Mouse (Mus musculus) kidney, postnatal 25 days (tissue): Measurements from ENCODE around the gene Gmnc.
A peak's percentile ranks its signal among the peaks of the same experiment; 100 is the strongest.

Experiments used
- DNase-seq, 2 experiments: peaks; one replicate each; pipeline ENCODE4 v3.0.0; 2021; ENCODE audit warnings: mixed read lengths in 2 of 2

Gmnc gene

DNA sequence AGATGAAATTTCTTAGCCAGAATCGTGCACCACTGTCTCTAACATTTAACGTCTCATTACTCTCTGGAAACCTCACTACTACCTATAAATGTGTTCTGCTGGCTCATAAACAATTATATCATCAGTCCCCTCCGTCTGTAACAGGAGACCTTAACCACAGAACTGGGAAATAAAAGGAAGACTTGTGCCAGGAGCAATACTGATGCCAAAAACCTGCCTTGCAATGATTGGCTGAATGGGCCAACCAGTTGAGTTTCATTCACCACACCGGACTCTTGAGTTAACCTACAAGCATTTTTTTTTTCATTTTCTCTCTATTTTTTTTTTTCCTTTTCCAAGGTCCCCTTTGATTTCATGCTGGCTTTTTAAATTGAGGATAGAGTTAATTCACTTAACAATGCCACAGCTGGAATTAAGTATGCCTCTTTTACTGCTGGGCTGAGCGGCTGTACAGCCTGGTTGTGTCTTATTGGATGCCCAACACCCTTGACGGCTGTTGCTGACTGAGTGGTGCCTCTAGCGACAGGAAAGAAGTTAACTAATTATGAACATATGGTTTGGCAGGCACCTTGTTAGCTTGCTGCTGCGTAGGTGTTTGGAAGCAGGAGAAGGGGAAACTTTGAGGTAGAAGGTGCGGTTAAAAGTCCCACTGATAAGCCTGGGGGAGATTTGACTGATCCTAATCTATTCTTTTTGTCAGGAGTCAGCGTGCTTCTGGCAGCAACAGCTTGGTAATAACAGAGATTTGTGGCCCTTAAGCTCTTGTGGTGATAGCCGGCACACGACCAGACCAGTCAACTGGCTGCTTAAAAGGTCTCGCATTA is at the start of gene Gmnc:
TSS of gene Gmnc (minus strand) at position 176 of the 824 bp plus-strand sequence.
- DNase-seq = no peak

DNA sequence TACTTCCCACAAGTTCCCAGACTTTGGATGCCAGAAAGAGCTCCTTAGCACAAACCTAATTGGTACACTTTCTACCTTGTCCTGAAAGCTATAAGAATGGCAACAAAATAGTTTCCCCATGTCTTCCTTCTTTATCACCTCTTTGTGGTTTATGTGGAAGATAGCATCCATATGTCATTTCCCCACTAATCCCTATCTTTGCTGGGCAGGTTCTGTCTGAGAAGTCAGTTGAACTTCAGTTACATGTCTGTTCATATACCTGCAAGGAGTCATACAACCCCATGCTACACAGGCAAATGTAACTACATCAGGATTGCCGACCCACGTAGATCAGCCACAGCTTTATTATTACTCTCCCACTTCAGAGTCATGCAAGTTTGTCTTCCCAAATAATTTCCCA is 35.8 kb upstream of the Gmnc start:
- DNase-seq = no peak

DNA sequence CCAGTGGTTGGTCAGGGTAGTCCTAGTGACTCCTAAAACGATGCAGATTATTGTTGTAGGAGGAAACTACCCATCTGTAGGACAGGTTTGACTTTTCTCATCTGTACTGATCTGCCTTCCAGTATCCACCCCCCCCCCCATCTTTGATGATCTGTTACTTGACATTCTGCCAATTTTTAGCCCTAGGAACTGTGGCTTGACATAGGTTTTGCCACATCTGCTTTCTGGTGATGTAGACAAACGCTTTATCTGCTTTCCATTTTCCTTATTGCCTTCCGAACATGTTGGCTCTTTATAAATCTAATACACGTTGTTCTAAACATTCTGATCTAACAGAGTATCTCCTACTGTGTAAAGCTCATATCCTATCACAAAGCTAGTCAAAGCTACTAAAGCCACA is 34.8 kb upstream of the Gmnc start:
- no peak for DNase-seq

GRCm38 (mm10) chr16:27022746-27023145 is 31.3 kb upstream of the Gmnc start:
- DNase-seq = no peak

DNA sequence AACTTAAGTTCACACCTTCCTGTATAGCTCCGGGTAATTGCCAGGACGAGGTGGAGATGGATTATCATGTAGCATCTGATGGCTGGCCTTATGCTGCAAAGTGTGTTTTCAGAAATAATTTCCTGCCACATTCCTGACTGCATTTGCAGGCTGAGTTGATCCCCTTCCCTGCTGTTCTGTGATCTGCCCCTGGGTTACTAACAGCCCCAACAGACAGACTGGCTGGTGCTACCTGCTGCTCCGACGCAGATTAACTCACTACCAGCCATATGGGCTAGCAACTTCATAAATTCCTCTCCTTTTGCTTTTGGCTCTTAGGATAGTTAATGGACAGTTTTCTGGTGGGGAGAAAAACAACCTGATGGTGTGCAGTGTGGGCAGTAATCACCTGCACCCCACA is 25.9 kb upstream of the Gmnc start:
- DNase-seq = no peak

GRCm38 (mm10) chr16:27002714-27003113 is 11.3 kb upstream of the Gmnc start:
- DNase-seq = no peak

- no peak for DNase-seq
Observed at GRCm38 (mm10) chr16:26999563-26999962, 8.1 kb upstream of the Gmnc start.

- no peak for DNase-seq
Observed at GRCm38 (mm10) chr16:26989415-26990315, 1.8 kb downstream of the Gmnc start.

DNA sequence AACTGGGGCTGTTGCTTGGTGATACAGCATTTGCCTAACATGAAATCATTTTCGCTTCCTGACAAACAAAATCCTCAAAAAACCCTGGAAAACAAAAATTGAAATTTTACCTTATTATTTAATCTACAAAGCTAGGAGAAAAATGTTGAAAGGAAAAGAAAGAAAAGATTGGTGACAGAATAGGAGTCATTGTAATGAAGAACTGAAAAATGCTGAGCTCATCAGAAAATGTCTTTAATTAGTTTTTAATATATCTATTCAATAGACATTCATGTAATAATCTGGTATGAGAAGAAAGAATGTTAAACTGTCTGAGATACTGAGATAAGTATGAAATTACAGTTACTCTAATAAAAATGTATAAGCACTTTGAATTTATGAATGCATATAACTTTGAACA is 3.3 kb downstream of the Gmnc start:
- no peak for DNase-seq

DNA sequence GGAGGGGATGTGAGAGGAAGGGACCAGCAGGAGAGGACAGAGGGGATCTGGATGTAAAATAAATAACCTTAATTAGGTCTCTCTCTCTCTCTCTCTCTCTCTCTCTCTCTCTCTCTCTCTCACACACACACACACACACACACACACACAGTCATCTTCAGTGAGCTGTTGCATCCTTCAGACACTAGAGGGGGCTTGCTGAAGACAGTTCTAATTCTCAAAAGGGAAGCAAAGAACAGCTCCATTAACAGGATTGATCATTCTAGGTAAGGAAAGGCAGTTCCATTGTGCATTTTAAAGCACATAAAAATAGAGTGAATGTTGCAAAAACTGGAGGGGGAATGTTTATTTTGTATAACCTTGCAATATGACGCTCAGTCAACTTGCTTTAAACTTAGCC is 5.7 kb downstream of the Gmnc start:
- DNase-seq = no peak

DNA sequence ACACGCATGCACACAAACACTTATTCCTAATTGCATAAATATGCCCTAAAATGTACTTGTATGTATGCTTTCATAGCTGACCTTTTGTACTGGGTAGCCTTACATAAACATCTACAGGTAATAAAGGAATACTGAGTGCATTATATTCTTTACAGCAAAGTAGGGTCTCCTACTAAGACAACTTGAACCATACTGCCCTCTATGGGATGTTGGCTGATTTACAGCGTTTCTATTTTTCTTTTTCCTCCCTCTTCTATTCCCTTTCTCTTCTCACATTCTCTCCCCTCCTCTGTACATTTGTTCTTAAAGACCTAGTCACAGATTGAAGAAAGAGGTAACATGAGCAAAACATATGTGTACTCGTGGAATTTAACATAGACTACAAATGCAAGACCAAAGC is 9.3 kb downstream of the Gmnc start:
- no peak for DNase-seq

DNA sequence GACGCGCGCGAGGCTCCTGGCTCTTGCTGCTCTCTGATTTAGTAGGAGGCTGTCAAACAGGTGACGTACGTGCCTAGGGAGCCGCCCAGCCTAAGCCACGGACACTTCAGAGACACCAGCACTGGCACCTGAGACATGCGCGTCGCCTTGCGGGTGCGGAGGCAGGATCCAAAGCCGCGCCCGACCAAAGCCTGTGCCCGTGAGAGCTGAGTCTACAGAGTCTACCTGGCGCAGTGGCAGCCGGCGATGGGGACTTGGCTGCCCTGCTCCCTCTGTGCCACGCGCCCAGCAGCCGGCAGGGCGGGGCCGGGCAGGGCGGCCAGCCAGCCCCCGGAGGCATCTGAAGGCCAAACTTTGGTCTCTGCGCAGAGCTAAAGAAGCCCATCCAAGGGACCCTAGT is 23.5 kb downstream of the Gmnc start:
- peak; percentile 11 to 39 for DNase-seq

DNA sequence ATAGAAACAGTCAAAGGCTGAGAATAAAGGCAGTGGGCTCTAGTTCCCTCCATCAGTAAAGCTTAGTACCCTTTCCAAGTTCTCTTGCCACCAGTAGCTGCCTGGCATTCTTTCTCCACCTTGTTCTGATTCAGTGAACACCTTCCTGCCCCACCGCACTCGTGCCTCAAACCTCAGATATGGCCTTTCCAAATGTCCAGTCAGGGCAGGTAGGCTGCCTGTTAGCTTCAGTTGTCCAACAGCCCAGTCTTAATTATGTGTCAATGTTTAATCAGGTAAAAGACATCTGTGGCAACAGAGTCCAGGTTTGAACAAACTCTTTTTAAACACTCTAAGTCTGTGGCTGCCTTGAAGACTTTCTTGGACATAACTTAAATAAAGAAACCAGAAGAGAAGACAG is 24.6 kb downstream of the Gmnc start:
- DNase-seq = peak in 1 of 2 experiments; percentile 7

DNA sequence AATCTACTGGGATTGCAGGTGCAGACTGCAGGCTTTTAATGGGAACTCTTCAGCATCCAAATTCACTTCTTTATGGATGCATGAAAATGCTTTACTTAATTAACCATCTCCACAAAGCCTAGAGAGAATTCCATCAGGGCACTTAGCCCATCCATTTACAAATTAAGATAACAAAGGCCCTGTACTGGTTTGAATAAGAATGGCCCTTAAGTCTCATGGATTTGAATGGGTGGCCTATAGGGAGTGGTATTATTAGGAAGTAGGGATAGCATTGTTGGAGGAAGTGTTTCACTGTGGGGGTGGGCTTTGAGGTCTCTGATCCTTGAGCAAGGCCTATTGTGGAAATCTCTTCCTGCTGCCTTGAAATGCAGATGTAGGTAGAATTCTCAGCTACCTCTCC is 29.5 kb downstream of the Gmnc start:
- DNase-seq = no peak

DNA sequence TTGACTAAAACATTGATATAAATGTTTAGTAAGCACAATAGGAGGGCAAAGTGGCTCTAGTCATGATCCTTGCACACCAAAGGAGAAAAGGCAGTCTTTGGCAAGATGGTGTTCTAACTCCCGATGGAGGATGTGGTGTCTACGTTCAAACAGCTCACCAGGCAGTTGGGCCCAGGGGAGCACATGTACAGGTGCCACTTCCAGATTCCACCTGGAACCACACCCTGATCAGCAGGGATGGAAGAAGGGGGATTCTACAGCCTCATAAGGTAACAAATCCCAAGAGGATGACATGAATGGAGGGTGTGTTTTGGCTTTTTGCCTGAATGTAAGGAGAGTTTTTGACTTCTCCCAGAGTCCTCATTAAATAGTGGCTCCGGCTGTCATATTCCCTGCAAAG is 39.9 kb downstream of the Gmnc start:
- no peak for DNase-seq

- DNase-seq = no peak
Observed at GRCm38 (mm10) chr16:26950209-26950608, 41.2 kb downstream of the Gmnc start.

DNA sequence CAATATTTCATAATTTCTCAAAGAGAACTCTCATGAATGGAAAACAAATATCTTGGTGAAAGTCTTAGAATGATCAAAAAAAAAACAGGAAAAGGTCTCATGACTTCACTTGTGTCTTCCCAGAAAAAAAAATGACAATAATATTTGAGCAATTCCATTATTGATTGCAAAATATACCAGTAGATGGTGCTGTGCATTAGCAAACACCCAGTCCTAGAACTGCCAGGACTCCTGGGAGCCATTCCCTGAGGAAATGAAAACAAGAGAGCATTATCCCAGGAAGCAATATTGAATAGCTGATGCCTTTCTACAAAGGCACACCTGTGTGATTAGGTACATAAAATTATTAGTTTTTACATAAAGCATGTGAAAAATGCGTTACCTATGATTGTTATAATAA is 87.5 kb downstream of the Gmnc start:
- no peak for DNase-seq

DNA sequence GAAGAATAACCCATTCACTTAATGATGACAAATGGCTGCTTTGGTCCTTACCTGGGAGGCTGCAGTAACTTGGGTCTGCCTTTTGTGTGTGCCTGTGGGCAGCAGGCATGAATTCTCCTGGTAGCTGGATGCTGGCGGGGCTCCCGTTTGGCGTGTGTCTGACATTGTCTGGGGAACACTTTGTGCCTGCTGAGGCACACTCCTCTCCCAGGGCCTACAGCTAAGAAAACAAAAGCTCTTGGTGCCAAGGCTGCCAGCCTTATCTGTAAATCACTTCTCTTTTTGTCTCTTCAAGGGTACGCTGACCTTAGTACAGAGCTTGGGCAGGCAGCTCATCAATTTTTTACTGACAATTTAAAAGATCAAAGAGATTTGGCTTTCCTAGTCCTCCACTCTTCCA is 90.0 kb downstream of the Gmnc start:
- DNase-seq = no peak

GRCm38 (mm10) chr16:26886337-26886736 is 105.1 kb downstream of the Gmnc start:
- no peak for DNase-seq

DNA sequence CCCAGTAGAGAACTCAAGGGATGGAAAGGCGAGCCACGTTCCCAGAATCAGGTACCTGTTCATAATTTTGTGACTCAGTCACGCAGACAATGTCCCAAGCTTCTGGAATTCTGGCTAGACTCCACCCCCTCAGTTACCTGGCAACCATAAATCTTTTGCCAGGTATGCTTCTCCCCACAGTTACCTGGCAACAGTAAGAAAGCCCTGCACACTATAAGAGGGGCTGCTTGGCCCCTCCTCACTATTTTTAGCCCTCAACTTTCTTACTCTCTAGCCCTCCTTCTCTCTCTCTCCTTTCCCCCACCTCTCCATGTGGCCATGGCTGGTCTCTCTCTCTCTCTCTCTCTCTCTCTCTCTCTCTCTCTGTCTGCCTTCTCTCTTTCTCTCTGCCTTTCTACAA is 114.6 kb downstream of the Gmnc start:
- DNase-seq = no peak
